Mouse (Mus musculus) gastrocnemius, postnatal 36 days (tissue): ENCODE results near the gene Gm17490. TPM values are rescaled to one million over a fixed set of nuclear protein-coding genes. Genes with fewer than 3 reads are reported as not detected.

Experiments
- DNase-seq, 2 experiments: peaks; one replicate each; pipeline ENCODE4 v3.0.0; 2022
- intact Hi-C: fragments of 180-260 bp; cut with DNase I; formaldehyde crosslinking; loops from one replicate; pipeline ENCODE4 v1.15.1; 2025
- long read RNA-seq, 2 experiments: library from polyadenylated mRNA; stranded (forward); transcript quantifications; one replicate each; pipeline ENCODE4 v2.0.0; 2021
- total RNA-seq, 2 experiments: library from RNA; stranded (reverse); gene quantifications; 2 replicates each; pipeline ENCODE4 v1.2.3; 2021

Gm17490 gene
- total RNA-seq: not detected
- long read RNA-seq, experiment 1: 0 reads
- long read RNA-seq, experiment 2: 0 reads

DNA sequence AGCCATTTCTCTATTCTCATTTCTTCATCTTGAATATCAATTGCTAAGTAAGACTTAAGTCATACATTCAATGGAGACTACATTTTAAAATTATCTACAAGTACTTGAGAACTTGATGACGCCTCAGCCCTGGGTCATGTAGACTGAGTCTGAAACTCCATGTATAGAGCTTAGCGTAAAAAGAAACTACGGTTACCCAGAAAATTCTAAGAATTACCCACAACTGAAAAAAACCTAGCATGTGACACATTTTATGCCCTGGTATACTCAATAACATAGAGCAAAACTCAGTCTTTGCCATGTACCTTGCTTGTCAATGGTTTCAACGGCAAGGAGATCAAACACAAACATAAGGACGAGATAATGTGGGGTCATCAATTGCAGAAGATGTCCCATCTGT, at the start of gene Gm17490:
Gene Gm17490, minus strand, starts transcription at position 375 of the 400 bp plus-strand sequence.
- DNase-seq: no peak
- intact Hi-C loops: no loop called here

DNA sequence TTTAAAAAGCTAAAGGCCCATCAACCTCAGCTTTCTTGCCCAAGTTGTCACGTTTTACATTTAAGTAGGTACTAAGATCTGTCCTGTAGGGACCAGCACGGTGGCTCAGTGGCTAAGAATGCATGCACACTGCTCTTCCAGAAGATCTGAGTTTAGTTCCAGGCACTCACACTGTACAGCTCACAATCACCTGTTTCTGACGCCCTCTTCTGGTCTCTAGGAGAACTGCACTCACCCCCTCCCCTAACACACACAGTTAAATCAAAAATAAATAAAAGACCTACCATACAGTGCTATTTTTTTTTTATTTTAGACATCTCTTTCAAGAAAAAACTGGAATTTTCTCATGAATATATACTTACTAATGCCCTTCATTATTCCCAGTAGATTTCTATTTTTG, 46.1 kb upstream of the Gm17490 start:
- intact Hi-C loops: no loop called here

DNA sequence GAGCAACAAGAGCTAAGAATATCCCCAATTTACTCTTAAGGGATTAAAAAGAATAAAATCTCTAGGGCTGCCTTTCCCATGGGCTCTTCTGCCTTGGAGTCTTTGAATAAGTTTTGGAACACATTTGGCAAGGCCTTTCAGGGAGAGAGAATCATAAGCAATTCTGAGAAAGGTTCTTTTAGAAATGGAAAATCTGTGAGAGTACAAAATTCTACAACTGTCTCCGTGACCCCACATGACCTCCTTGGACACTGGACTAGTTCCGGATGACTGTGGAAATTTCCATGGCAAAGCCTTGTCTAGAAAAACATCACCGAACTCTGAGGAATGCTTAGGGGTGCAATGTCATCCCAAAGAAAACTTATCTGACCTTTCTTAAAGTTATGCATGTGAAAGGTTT, 39.3 kb upstream of the Gm17490 start:
- intact Hi-C loops: loop anchor here (2.0 kb wide), 1 partner anchor 45 kb away; no protein-coding TSS in a partner anchor
- DNase-seq: peak in 1 of 2 experiments; percentile 22

More for the DNA sequence above, 46.1 kb upstream of the Gm17490 start:
- DNase-seq: no peak

DNA sequence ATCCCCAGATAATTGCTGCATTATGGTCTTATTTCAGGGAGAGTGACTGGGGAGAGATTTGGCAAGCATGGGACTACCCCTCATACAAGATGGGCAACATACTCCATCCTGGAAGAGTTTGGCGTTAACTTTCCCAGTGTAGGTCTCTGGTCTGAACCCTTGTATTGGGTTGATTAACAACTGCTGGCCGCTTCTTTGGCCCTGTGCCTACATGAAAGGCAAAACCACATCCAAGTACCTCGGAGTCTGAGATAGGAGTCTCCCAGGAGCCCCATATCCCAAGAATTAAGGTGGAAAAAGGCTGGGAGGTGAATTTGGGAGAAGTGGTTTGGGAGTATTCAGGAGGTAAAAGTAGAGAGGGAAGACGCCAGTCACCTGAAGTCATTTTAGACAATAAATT, 38.7 kb upstream of the Gm17490 start:
- intact Hi-C loops: loop anchor here (2.0 to 5.0 kb wide), 2 partner anchors 46 to 207 kb away; no protein-coding TSS in a partner anchor
- no peak for DNase-seq

DNA sequence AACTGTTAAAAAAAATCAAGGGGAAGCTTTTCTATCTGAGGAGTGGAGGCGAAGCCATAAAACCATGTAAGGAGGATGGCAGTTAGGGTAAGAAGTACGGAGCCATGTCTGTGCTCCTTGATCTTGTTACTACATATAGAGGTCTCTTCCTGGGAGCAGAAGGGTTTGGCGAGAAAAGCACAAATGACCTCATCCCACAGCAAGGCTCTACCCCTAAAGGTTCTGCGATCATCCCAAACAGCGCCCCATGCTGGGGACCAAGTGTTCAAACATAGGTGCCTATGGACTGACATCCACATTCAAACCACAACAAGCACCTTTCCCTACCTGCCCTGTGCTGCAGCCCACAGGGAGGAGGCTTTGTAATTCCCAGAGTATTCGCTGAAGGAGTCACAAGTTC, 38.3 kb upstream of the Gm17490 start:
- peak; percentile 13 to 20 for DNase-seq
- intact Hi-C loops: loop anchor here (2.0 to 5.0 kb wide), 2 partner anchors 46 to 208 kb away; no protein-coding TSS in a partner anchor

DNA sequence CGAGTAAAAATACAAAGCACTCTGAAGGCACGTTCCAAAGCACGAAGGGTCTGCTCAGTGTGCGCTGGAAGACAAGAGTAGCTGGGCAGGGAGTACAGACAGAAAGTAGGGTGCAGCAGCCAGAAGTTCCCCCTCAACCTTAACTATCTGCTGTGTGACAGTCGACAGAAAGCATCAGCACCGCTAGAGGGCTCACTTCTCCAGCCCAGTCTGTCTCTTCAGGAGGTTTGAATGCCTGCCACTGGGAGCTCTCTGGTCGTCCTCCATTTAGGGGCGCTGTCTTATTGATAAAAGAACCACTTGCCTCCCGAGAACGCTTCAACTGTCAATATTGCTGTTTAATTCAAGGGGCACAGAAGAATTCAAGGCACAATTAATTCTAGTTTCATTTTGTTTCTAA, 37.9 kb upstream of the Gm17490 start:
- DNase-seq: peak; percentile 66 to 75
- intact Hi-C loops: loop anchor here (2.0 to 5.0 kb wide), 2 partner anchors 47 to 208 kb away; no protein-coding TSS in a partner anchor

DNA sequence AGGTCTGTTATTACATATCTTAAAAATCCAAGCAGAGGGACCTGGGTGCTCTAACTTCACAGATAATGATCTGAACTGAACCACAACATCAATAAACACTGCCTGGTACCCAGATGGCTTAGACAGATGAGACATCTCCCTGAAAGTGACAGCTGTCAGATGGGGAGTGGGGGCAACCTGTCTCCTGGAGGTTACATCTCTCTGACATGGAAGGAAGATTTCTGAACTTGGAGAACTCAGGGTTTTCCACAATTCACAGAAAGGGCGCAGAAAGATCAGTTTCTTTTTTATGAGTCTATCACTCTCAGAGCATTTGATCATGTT, 36.8 kb upstream of the Gm17490 start:
- no peak for DNase-seq
- intact Hi-C loops: loop anchor here (5.0 kb wide), 1 partner anchor 209 kb away; no protein-coding TSS in a partner anchor

DNA sequence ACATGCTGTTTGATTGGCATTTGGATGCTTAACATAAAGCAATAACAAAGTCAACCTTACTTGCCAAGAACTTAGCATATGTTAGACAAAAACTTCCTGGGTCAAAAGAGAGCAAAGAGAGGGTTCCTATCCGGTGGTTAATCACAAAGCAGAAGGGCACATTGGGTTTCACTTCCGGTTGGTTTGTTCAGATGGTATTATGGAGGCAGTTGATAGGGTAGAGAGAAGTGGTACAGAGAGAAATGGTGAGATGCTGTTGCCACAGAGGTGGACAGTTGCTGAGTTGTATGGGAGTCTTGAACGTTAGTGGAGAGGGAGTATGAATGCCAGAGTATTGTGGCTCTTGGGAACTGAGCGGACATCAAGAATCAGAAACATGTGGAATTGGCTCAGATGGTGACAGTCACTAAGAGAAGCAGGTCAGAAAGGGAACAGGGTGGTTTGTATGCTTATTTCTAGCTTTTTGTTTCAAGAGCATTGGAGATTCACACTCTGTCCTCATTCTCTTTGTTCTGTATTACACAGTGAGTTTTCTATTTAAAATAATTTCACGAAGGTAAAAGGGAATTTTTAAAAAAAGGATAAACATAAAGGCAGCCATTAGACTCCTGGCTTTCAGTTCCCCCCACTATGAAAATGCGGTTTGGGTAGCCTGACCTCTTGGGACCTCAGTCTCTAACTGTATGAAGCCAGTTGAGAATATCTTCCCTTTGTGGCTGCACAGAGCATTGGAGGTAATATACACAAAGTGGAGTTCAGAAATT, 36.3 kb upstream of the Gm17490 start:
- DNase-seq: no peak
- intact Hi-C loops: loop anchor here (5.0 kb wide), 1 partner anchor 210 kb away; no protein-coding TSS in a partner anchor

DNA sequence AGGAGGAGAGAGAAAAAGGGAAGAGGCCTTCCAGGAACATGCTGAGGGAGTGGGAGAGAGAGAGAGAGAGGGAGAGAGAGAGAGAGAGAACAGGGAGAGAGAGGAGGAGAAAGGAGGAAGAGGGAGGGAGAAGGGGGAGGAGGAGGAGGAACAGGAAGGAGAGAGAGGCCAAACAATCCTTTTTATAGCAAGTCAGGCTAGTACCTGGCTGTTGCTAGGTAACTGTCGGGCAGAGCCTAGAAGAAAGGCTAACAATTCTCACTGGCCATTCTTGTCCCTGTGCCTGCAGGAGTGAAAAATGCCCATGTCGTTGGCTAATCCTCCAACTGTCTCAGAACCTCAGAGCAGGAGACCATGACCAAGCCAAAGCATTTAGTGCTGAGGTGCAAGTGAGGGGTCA, 33.2 kb upstream of the Gm17490 start:
- no peak for DNase-seq
- intact Hi-C loops: no loop called here

DNA sequence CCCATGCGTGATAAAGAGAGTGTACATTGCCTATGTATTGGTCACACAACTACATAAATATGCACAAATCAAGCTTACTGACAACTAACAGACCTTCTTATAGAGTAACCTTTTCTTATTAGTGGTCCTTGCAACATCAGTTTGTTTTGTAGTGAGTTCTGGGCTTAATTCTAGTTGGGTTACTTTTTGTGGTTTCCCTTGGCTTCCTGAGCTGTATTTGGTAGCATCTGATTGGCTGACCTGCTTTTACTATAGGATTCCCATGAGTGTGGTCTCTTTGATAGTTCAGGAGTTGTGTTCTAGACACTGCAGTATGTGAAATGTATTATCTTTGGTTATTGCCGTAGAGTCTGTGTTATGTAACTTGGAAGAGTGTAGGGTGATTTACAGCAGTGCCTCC, 31.5 kb upstream of the Gm17490 start:
- intact Hi-C loops: no loop called here
- no peak for DNase-seq

DNA sequence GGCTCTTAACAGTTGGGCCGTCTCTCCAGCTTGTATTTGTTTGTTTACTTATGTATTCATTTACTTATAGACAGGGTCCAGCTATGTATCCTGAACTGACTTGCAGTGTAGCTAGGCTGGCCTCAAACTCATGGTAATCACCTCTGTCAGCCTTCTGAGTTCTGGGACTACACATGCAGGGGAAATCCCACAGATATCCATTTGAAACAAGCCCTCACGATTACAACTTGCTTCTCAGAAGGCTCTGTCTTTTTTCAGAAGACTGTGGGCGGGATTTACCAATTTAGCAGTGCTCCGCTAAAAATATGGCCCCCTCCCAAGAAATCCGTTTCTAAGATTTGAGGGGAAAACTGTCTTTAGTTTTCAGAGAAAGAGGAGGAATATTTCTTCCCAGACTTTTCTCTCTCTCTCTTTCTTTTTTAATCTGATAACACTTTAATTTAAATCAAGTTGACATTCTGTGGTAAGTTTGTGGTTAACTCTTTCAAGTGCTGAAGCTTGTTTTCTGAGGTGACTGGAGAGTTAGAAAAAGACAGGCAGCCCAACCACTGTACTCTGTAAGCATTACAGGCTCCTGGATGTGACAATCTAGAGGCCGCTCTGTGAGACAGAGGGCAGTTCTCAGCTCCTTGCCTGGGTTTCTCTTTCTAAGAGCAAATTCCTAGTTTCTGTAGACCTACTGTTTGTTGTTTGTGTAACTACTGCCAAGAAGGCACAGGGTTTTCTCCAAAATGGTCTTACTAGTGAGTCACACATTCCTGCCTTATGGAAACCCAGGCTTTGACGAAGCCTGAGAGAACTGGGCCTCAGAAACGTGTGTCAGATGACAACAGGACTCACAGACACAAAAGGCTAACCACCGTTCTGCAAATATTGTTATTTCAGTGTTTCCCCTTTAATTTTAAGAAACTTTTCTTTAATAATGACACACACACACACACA, 29.2 kb upstream of the Gm17490 start:
- intact Hi-C loops: no loop called here
- DNase-seq: no peak

DNA sequence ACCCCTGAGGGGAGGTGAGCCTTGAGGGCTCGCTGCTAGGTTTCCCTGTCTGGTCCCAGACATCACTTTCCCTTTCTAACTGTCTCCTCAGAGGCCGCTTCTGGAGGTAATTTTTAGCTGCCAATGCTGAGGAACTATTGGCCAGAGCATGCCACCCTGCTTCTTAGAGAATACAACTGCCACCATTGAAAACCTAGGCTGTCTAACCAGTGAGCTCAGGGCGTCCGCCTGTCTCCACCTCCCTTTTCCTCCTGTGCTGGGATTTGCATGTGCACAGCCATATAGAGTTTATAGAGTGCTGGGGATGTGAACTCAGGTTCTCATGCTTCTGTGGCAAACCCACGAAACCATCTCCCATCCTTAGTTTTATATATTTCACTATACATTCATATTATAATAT, 27.7 kb upstream of the Gm17490 start:
- no peak for DNase-seq
- intact Hi-C loops: no loop called here

DNA sequence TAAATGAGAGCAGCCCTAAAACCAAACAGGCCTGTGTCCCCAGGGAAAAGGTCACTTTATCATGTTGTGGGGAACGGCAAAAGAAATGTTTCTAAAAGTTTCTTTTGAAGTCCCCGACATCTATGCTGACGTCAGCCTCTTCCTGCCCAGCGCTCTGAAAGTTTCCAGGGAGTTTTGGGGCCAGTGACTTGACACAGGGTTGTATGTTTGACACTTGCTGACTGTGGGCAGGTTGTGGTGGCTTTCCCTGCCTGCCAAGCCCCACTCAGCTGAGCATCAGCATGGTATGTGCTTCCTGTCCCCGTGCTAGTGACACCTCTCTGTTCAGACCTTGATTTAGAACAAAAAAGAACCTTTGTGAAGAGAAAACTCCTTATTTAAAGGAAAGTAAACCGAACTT, 27.3 kb upstream of the Gm17490 start:
- intact Hi-C loops: no loop called here
- no peak for DNase-seq

DNA sequence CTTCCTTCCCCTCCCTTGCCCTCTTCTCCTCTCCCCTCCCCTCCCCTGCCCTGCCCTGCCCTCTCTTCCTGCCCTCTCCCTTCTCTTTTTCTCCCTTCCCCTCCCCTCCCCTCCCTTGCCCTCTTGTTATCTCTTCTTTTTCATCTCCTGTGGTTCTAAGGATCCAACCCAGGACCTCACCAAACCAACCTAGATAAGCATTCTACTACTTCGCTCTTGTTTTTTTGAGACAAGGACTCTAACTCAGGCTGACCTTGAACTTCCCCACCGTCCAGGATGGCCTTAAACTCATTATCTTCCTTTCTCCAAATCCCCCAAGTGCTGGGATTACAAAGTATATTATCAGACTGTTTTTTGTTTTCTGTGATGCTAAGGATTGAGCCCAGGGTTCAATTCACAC, 26.7 kb upstream of the Gm17490 start:
- no peak for DNase-seq
- intact Hi-C loops: no loop called here

DNA sequence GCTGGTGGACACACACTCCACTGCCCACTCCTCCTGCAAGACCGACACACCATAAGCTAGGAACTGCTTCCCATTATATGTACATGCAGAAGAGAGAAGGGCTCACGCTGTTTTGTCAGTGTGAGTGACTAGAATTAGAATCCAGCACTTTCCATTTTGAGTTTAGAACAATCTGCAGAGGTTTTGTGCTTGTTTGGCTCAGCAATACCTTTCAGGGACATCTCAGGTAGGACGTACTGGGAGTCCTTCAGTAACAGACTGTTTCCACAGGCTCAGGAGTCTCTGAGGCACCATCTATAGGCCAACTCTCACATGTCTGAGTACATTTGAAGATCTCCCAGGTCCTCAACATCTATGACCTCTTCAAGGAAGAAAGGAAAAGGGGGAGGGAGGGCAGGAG, 26.1 kb upstream of the Gm17490 start:
- DNase-seq: no peak
- intact Hi-C loops: no loop called here

DNA sequence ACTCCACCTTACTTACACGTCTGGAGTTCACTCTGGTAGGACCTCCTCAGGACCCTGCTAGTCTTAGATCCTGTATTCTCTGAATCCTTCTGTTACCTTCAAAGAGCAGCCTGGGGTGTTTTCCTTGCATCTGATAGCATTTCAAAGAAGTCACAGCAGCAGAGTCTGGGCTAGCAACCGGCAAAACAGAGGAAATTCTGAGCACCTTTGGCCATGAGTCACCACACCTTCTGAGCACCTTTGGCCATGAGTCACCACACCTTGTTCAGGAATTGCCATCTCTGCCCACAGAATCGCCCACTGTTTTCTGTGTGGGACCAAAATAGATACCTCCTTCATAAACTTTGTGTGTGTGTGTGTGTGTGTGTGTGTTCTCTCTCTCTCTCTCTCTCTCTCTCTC, 25.4 kb upstream of the Gm17490 start:
- intact Hi-C loops: no loop called here
- no peak for DNase-seq

DNA sequence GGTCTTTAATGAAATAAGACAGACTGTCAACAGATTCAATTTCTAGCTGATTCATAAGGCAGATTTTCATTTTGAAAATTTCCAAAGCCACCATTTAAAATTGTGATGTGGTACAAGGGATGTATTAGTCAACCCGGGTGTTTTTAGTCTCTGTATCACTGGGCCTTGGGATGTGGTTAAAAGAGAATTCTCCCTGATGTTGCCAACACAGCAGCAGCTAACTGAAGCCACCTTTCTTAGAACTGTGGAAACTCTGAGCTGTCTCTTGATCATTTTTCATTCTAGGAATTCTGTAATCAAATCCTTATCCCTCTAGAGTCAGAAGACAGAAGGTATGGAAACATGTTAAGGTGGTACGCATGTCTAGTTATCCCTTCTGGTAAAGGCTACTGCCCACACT, 19.2 kb upstream of the Gm17490 start:
- DNase-seq: no peak
- intact Hi-C loops: no loop called here

DNA sequence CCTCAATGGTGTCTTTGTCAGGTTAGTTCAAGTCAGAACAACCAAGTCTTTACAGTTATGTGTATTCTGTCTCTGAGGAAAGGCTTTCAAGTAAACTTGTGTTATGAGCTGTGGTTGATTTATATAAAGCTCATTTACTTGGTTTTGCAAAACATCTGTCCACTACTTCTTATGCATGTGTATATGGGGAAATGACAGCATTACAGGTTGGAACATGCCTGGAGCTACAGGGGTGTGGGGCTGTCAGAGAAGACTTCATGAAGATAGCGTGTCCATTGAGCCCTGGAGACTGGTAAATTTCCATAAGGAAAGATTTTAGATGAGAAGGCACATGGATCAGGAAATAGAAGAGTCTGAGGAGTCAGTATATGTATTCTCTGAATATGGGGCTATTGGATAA, 18.0 kb upstream of the Gm17490 start:
- intact Hi-C loops: no loop called here
- DNase-seq: no peak

DNA sequence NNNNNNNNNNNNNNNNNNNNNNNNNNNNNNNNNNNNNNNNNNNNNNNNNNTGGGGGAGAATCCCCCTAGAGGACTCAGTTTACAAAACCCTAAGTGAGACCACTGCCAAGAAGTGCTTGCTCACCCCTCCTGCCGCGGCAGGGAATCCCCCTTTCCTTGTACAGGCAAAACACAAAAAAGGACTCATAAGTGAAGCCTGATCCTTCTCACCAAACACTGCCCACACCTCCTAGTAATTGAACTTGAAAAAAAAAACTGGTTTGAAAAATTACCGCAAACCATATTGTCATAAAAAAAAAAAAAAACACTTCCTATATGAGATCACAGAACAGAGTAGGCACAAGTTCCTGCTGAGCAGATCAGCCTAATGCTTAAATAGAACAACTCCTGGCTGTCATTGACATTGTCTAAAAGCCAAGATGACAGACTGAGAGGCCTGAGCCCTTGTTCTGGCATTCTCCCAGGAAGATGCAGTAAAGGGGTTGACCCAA, 16.4 kb upstream of the Gm17490 start, which contains the start of gene Il2ra:
Gene Il2ra, plus strand, starts transcription at position 357 of the 491 bp plus-strand sequence.
- intact Hi-C loops: no loop called here
- no peak for DNase-seq

DNA sequence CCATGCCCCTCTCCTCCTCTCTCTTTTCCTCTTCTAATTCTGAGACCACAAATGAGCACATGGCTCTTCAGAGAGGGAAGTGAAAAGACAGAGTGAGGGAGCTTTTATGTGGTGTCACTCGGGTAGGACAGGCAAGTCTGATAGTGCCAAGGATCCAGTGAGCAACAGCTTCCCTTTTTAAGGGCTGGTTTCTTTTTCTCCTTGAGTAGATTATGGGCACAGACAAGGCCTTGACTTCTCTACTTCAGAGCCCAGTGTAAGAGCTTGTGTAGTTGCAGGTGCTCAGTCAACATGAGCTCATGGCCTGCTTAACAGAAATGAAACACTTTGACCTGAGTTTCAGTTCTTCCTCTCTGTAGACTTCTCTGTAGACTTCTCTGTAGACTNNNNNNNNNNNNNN, 11.1 kb upstream of the Gm17490 start:
- intact Hi-C loops: no loop called here
- no peak for DNase-seq

DNA sequence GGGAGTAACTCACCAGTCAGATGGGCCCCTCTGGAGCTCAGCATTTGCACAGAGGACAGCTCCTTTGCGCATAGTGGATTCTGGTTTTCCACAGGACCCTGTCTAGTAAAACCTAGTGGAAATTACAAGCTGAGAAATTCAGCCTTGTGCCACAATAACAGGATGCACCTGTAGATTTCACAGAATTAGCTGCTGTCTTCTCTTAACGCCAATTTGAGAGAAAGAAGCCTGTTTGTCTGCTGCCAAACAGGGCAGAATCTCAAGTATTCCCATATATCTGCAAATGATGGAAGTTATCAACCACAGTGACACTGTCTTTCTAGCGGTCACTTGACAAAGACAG, 10.0 kb upstream of the Gm17490 start:
- DNase-seq: no peak
- intact Hi-C loops: no loop called here
